Mouse (Mus musculus): ENCODE measurements at regions not wholly inside any gene's neighbourhood (a gene's known extent, or its start where the extent isn't known, plus 50 kb on each side); places are given as distances from the start of the nearest gene placed in this dataset.

DNA sequence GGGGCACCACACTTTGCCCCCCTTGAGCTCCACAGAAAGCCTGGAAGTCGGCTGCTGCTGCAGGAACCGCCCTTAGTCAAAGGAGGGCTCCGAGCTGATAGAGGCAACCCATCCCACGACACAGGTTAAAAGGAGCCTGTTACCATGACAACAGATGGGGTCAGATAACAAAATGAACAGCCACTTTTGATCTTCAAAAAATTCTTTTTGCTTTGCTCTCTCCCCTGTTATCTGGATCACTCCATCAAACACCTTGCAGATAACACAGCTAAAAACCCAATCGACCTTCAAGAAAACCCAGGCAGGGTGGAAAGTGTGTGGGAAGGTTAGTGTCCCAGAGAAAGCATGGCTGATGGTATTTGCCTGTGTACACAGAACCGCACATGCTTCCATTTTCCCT is 52.1 kb upstream of the Irx2 start:
- Histone ChIP-seq H3K27ac (no peak overlapping the region), H3K4me2 (ENCODE audit: low read depth) (no peak overlapping the region), H3K4me3 (ENCODE audit: insufficient read depth in 1 of 2, low read depth in 2 of 2, low read length in 2 of 2) (no peak overlapping the region), H3K4me1 (replicated peaks; ENCODE audit: control insufficient read depth in 2 of 2, insufficient read depth in 2 of 2, low read length in 1 of 2) (no peaks in the 10 kb centered on the region), H3K9ac (replicated peaks) (no peak overlapping the region), H3K9me3 (ENCODE audit: control insufficient read depth, low read length) (no peaks in the 10 kb centered on the region), H3K27me3 (ENCODE audit: control insufficient read depth, insufficient read depth, low read length) (no peaks in the 10 kb centered on the region), H3K36me3 (replicated peaks; ENCODE audit: control insufficient read depth, insufficient read depth, low read depth) (no peaks in the 10 kb centered on the region)
- DNase-seq (ENCODE audit: low read depth in 3 of 3, low spot score in 3 of 3): no peak
- WGBS (ENCODE audit: insufficient replicate concordance): 30% methylated on average over 6 of the region's 6 CpGs
- ATAC-seq (ENCODE audit: insufficient read depth): no peak
- TF ChIP-seq CTCF (IDR thresholded peaks at IDR 0.05; ENCODE audit: low read depth) (no peak), EP300 (IDR thresholded peaks at IDR 0.05; ENCODE audit: low read depth) (no peak)

DNA sequence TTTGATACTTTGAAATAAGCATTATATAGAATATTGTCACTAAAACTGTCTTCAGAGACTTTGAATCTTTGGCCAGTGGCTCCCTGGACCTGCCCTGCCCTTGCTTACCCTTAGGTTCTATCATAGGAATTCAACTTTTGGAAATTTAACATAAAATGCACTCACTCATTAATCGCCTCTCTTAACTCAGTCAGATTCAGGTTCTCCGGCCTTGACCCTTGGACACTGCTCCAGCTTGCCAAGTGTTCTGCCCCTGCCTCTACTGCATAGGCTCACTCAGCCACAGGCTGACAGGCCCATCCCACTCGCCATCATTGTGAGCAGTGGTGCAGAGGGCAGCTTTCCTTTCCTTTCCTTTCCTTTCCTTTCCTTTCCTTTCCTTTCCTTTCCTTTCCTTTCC is 50.2 kb upstream of the Irx2 start:
- no peak for ATAC-seq (ENCODE audit: insufficient read depth)
- no peak for TF ChIP-seq EP300 (IDR thresholded peaks at IDR 0.05; ENCODE audit: low read depth)
- TF ChIP-seq CTCF (IDR thresholded peaks at IDR 0.05; ENCODE audit: low read depth): no peak
- H3K4me3 ChIP-seq (ENCODE audit: insufficient read depth in 1 of 2, low read depth in 2 of 2, low read length in 2 of 2): no peak overlapping the region
- no peak overlapping the region for H3K4me2 ChIP-seq (ENCODE audit: low read depth)
- no peak overlapping the region for H3K27ac ChIP-seq
- no peak overlapping the region for H3K9ac ChIP-seq (replicated peaks)
- DNase-seq (ENCODE audit: low read depth in 3 of 3, low spot score in 3 of 3): no peak
- 61% methylated on average over 3 of the region's 3 CpGs for WGBS (ENCODE audit: insufficient replicate concordance)
- no peaks in the 10 kb centered on the region for H3K27me3 ChIP-seq (ENCODE audit: control insufficient read depth, insufficient read depth, low read length)
- H3K36me3 ChIP-seq (replicated peaks; ENCODE audit: control insufficient read depth, insufficient read depth, low read depth): no peaks in the 10 kb centered on the region
- H3K9me3 ChIP-seq (ENCODE audit: control insufficient read depth, low read length): no peaks in the 10 kb centered on the region
- H3K4me1 ChIP-seq (replicated peaks; ENCODE audit: control insufficient read depth in 2 of 2, insufficient read depth in 2 of 2, low read length in 1 of 2): no peaks in the 10 kb centered on the region

All from liver, embryonic 14.5 days (tissue).